Mouse (Mus musculus) kidney, postnatal 0 days (tissue): ENCODE data around the gene Strn. TPM values are rescaled to one million over a fixed set of nuclear protein-coding genes. Genes with fewer than 3 reads are reported as not detected.
"Not testable (repeated sequence)": the region's sequence is repeated elsewhere in the genome, so short reads cannot be mapped to it uniquely, and the experiment has no call there.

Experiments
- ATAC-seq: fragments of 200-750 bp; cut with Nextera tagmentation; replicated peaks from 2 replicates; pipeline ENCODE4 v1.8.0; 2017; ENCODE audit warnings: low read depth, moderate number of reproducible peaks, moderate TSS enrichment, moderate library complexity; ENCODE audit not compliant: low FRiP score
- DNase-seq: peaks from one replicate; pipeline ENCODE4 v3.0.0-alpha.2; 2016; ENCODE audit warnings: low spot score
- H3K27ac ChIP-seq: fragments of 300-500 bp; sonication (generic); 2 replicates; pipeline ENCODE4 v1.5.1; 2014; ENCODE audit warnings: mild to moderate bottlenecking
- H3K27me3 ChIP-seq: fragments of 300-500 bp; sonication (generic); 2 replicates; pipeline ENCODE4 v1.6.1; 2014; ENCODE audit warnings: low read length, mixed read lengths; ENCODE audit not compliant: insufficient read depth
- H3K36me3 ChIP-seq: fragments of 300-500 bp; sonication (generic); 2 replicates; pipeline ENCODE4 v1.6.1; 2014; ENCODE audit warnings: low read length, mixed read lengths; ENCODE audit not compliant: insufficient read depth
- H3K4me1 ChIP-seq: fragments of 300-500 bp; sonication (generic); replicated peaks from 2 replicates; pipeline ENCODE4 v1.6.1; 2014; ENCODE audit warnings: antibody characterized with exemption, low read length, mixed read lengths; ENCODE audit not compliant: insufficient read depth
- H3K4me2 ChIP-seq: fragments of 300-500 bp; sonication (generic); 2 replicates; pipeline ENCODE4 v1.6.1; 2014; ENCODE audit warnings: mild to moderate bottlenecking, low read length, moderate library complexity, mixed read lengths
- H3K4me3 ChIP-seq: fragments of 300-500 bp; sonication (generic); replicated peaks from 2 replicates; pipeline ENCODE4 v1.5.1; 2014; ENCODE audit warnings: low read depth, low read length
- H3K9ac ChIP-seq: fragments of 300-500 bp; sonication (generic); 2 replicates; pipeline ENCODE4 v1.6.1; 2014; ENCODE audit warnings: low read depth, low read length
- H3K9me3 ChIP-seq: fragments of 300-500 bp; sonication (generic); replicated peaks from 2 replicates; pipeline ENCODE4 v1.6.1; 2016; ENCODE audit warnings: low read length, inconsistent platforms, mixed read lengths
- CTCF ChIP-seq: IDR thresholded peaks from 2 replicates; pipeline ENCODE4 v1.5.1; 2016; ENCODE audit warnings: antibody characterized with exemption, low read depth, mild to moderate bottlenecking, moderate library complexity
- WGBS: fragments of 180-500 bp; shearing (Covaris S2); extraction: QIAGEN DNeasy Blood & Tissue Kit; methylation state at CpG from one replicate; pipeline ENCODE4 v1.1.7; 2014; 5-methylcytosine and 5-hydroxymethylcytosine counted together
- polyA plus RNA-seq: library from polyadenylated mRNA; unstranded; fragments of >200 nt; fragmentation: Nextera tagmentation; extraction: Ambion mirVana; gene quantifications from 2 replicates; pipeline ENCODE4 v1.2.1, GENCODE M21; 2015

Strn gene
- polyA plus RNA-seq, 1 experiment from 2014 or later = 3.5 TPM

GRCm38 (mm10) chr17:78697462-78697861, 39.5 kb downstream of the Strn start:
- Histone ChIP-seq H3K4me3 (no peak overlapping the region), H3K4me2 (no peak overlapping the region), H3K36me3 (no peaks in the 10 kb centered on the region), H3K27me3 (no peaks in the 10 kb centered on the region), H3K4me1 (no peaks in the 10 kb centered on the region), H3K27ac (no peak overlapping the region), H3K9ac (no peak overlapping the region), H3K9me3 (no peaks in the 10 kb centered on the region)
- ATAC-seq = no peak
- 94% methylated on average over 4 of the region's 4 CpGs for WGBS
- TF ChIP-seq CTCF = no peak
- no peak for DNase-seq

GRCm38 (mm10) chr17:78696922-78697321, 40.1 kb downstream of the Strn start:
- no peak overlapping the region for H3K27ac ChIP-seq
- no peaks in the 10 kb centered on the region for H3K4me1 ChIP-seq
- no peak overlapping the region for H3K9ac ChIP-seq
- ATAC-seq (no peak), DNase-seq (no peak)
- no peak for TF ChIP-seq CTCF
- H3K36me3 ChIP-seq = no peaks in the 10 kb centered on the region
- WGBS = 80% methylated on average over 5 of the region's 5 CpGs
- no peak overlapping the region for H3K4me3 ChIP-seq
- H3K9me3 ChIP-seq = no peaks in the 10 kb centered on the region
- no peak overlapping the region for H3K4me2 ChIP-seq
- no peaks in the 10 kb centered on the region for H3K27me3 ChIP-seq

- ATAC-seq, H3K4me1 ChIP-seq, H3K27me3 ChIP-seq, H3K4me3 ChIP-seq, H3K9me3 ChIP-seq, H3K4me2 ChIP-seq, H3K27ac ChIP-seq, H3K9ac ChIP-seq, DNase-seq: not testable (repeated sequence)
- H3K36me3 ChIP-seq = peaks cover 13% of the 10 kb centered on the region; the same call in 1 of the 2 replicates
- 97% methylated on average over 3 of the region's 3 CpGs for WGBS
Observed at GRCm38 (mm10) chr17:78689231-78689630, 47.8 kb downstream of the Strn start.

- Histone ChIP-seq H3K9me3 (no peaks in the 10 kb centered on the region), H3K4me2 (no peak overlapping the region), H3K4me3 (no peak overlapping the region), H3K9ac (no peak overlapping the region), H3K36me3 (peaks cover 13% of the 10 kb centered on the region; the same call in 1 of the 2 replicates), H3K4me1 (no peaks in the 10 kb centered on the region), H3K27ac (no peak overlapping the region), H3K27me3 (no peaks in the 10 kb centered on the region)
- no peak for DNase-seq
- no peak for TF ChIP-seq CTCF
- 66% methylated on average over 5 of the region's 5 CpGs for WGBS
- ATAC-seq = no peak
Observed at GRCm38 (mm10) chr17:78687971-78688370, 49.0 kb downstream of the Strn start.

GRCm38 (mm10) chr17:78685004-78685403, 52.0 kb downstream of the Strn start:
- H3K4me2 ChIP-seq = no peak overlapping the region
- H3K27me3 ChIP-seq = no peaks in the 10 kb centered on the region
- WGBS = 84% methylated on average over 5 of the region's 5 CpGs
- DNase-seq = no peak
- H3K36me3 ChIP-seq = 0 out of 2 replicates have a peak, but pooled peaks cover 4% of the 10 kb centered on the region
- no peaks in the 10 kb centered on the region for H3K4me1 ChIP-seq
- no peak for ATAC-seq
- no peak for TF ChIP-seq CTCF
- H3K9ac ChIP-seq = no peak overlapping the region
- no peak overlapping the region for H3K27ac ChIP-seq
- no peaks in the 10 kb centered on the region for H3K9me3 ChIP-seq
- H3K4me3 ChIP-seq = no peak overlapping the region

- H3K9me3 ChIP-seq = no peaks in the 10 kb centered on the region
- no peak for ATAC-seq
- no peaks in the 10 kb centered on the region for H3K27me3 ChIP-seq
- no peak overlapping the region for H3K27ac ChIP-seq
- no peak overlapping the region for H3K4me2 ChIP-seq
- no peak for TF ChIP-seq CTCF
- DNase-seq = no peak
- no peak overlapping the region for H3K4me3 ChIP-seq
- no peak overlapping the region for H3K9ac ChIP-seq
- no peaks in the 10 kb centered on the region for H3K4me1 ChIP-seq
- 71% methylated on average over 6 of the region's 6 CpGs for WGBS
- H3K36me3 ChIP-seq = 0 out of 2 replicates have a peak, but pooled peaks cover 4% of the 10 kb centered on the region
Observed at GRCm38 (mm10) chr17:78682351-78682750, 54.6 kb downstream of the Strn start.

- Histone ChIP-seq H3K4me1 (no peaks in the 10 kb centered on the region), H3K27ac (no peak overlapping the region), H3K36me3 (peaks cover 4% of the 10 kb centered on the region; the same call in 1 of the 2 replicates), H3K4me3 (no peak overlapping the region), H3K4me2 (no peak overlapping the region), H3K9me3 (no peaks in the 10 kb centered on the region), H3K9ac (no peak overlapping the region), H3K27me3 (no peaks in the 10 kb centered on the region)
- no peak for TF ChIP-seq CTCF
- ATAC-seq = no peak
- WGBS = 84% methylated on average over 11 of the region's 11 CpGs
- no peak for DNase-seq
Observed at GRCm38 (mm10) chr17:78679503-78679902, 57.5 kb downstream of the Strn start.
